Mouse (Mus musculus): ENCODE data around the gene Srbd1.
A peak's percentile ranks its signal among the peaks of the same experiment; 100 is the strongest.

The Srbd1 gene

DNA sequence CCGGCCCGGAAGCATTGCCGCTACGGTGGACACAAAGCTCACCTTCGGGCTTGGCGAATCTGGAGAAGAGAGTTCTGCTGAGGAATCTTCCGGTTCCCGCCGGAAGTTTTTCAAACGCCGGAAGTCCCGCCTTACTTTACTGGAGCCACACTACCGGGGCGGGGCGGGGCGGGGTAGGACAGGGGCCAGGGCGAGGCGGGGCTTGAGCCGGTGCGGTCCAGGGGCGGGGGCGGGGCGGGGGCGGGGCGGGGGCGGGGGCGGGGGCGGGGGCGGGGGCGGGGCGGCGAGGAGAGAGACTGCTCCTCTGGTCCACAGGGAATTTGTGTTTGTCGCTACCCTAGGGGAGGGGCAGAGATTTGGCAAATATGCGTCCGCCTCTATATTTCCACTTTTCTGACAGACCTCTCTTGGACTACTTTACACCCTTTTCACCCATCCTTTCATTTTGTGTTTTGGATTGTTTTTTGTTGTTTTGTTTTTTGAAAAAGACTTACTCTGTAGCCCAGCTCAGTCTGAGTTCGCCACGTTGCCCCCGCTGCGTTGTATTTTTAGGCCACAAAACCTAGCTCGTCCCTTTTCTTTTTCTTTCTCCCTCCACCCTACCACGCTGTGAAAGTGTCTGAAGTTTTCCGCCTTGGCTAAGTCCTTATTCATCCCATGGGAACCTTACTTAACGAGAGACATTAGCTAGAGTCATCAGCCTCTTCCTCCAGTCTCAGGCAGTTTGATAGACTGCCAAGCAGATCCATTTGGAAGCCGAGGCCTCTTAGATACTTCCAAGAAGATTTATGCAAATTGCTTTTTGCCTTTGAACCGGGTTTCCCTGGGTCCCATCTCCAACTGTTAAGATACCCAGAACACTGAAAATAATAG, at the start of gene Srbd1:
Srbd1 (minus strand) TSS at position 97 of the 873 bp plus-strand sequence.
- DNase-seq (ENCODE audit: low spot score in 2 of 2), result peak; percentile 73 to 85

DNA sequence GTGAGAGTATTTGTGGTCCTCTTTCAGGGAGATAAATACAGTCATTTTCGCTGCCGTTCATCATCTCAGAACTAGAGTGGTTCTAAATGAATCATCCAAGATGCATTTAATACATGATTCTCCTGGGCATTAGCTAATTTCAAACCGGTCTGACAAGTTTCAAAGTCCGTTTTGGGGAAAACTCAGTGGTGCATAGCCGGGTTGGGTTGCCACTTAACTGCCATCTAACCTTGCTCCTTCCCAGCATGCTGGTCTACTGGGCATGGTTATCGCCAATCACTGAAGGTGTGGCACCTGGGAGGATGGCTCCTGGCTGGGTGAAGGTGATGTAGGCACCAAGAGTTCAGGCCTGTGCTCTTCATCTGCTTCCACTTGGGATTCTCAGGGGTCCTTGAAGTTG, 49.0 kb upstream of the Srbd1 start:
- no peak for DNase-seq (ENCODE audit: low spot score in 2 of 2)

- no peak for DNase-seq (ENCODE audit: low spot score in 2 of 2)
Observed at GRCm38 (mm10) chr17:86187777-86188176, 42.8 kb upstream of the Srbd1 start.

DNA sequence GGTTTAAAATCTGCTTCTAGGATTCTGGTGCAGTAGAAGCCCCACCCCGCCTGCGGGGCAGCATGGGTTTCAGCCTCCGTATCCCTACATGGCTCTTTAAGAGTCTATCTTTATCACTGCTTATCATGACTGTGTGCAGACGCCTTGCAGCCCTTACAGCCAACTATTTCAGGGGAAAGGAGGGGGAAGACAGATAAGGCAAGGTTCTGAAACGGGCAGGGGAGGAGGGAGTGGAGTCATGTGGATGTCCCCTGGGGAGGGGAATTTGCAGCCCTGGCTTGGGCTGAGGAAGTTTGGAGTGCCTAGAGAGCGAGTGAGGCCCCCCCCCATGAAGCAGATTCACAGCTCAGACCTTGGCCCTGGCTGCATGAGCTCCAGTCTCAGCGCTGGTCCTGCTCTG, 40.6 kb upstream of the Srbd1 start:
- DNase-seq (ENCODE audit: low spot score in 2 of 2), result no peak

DNA sequence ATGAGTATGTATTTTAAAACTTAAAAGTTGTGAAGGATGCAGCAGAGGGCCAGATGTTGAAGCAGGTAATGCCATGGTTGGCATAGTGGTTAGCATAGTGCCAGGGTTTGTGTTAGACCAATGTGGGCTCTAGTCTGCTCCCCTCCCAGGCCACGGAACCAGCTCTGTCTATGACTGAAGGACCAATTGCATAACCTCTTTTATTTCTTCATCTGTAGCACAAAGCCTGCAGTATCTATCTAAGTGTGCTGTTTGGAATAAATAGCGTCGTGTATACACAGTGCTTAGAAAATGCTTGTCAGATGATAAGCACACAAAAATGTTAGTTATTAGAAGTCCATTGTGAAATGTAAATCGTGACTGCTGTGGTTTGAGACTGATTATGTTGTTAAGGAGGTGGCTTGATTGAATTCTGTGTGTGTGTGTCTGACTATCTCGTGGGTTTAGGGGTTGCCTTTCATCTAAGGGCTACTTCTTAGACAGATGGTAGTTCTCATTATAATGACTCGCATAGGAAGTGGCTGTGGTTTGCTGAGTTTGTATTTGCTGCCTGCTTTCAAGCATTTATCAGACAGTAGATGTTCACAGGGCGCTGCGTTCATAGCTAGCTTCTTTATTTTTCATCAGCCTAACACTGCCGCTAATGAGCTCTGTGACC, 39.7 kb upstream of the Srbd1 start:
- no peak for DNase-seq (ENCODE audit: low spot score in 2 of 2)

- DNase-seq (ENCODE audit: low spot score in 2 of 2), result no peak
Observed at GRCm38 (mm10) chr17:86183788-86184187, 38.8 kb upstream of the Srbd1 start.

GRCm38 (mm10) chr17:86176722-86177121, 31.7 kb upstream of the Srbd1 start:
- no peak for DNase-seq (ENCODE audit: low spot score in 2 of 2)

DNA sequence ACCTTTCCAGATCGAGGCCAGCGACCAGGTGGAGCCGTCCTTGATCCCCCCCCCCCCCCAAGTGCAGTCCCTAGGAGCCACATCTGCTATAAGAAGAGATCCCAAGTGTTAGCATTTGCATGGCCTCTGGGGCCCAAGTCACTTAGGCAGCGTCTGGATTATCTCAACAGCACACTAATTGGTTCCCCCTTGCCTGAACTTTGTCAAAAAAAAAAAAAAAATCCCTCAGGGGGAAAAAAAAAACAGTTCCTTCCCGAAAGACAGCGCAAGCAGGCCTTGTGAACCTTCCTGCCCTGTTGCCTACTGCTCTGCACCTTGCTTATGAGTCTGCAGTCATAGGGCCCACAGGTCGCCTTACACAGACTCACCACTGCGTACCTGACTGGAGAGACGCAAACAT, 30.5 kb upstream of the Srbd1 start:
- no peak for DNase-seq (ENCODE audit: low spot score in 2 of 2)

DNA sequence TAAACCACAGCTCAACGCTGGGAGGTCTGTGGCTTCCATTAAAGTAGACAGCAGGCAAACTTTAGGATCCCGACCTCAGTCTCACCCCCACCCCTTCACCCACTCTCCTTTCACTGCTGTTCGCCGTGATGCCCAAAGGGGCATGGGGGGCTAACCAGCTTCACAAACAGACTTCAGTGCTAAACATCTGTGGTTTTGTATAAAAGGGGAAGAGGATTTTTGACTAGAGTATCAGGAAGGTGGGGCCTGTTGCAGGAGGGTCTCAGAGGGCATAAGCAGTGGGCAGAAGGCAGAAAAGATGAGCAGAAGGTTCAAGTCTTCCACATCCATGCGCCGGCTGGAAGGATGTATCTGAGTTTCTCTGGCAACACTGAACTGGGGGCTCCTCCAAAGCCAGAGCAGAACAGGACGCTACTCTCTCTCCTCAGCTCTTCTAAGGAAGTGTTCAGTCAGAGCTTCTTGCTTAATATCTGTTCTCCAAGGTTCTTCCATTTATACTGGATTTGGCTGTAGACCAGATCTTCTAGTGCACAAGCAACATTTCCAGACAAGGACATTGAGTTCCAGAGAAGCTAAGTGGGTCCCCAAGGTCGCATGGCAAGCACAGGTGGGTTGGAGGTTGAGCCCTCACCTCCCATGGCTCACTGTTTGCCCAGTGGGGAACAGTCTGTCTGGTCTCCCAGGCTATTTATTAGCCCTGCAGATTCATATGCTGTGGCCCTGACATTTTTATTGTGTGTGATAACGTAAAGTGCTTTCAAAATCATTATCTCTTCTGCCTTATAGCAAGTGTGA, 25.4 kb upstream of the Srbd1 start:
- DNase-seq (ENCODE audit: low spot score in 2 of 2), result no peak

DNA sequence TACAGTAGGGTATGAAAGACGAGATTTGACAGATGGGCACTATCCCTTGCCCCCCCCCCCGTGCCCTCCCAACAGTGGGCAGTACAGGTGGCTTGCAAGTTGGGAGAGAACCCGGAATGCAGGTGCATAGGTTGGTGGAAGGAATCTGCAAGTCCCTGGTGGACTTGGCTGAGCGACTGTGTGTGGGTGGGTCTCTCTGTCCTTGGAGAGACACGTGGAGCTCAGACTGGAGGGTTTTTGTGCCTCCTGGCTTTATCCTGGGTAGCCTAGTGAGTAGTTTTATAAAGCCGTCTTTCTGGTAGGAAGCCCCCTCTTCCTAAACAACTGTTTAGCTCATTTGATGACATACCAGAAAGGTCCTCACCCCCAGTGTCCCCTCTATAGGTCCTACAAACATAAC, 24.1 kb upstream of the Srbd1 start:
- DNase-seq (ENCODE audit: low spot score in 2 of 2), result no peak

DNA sequence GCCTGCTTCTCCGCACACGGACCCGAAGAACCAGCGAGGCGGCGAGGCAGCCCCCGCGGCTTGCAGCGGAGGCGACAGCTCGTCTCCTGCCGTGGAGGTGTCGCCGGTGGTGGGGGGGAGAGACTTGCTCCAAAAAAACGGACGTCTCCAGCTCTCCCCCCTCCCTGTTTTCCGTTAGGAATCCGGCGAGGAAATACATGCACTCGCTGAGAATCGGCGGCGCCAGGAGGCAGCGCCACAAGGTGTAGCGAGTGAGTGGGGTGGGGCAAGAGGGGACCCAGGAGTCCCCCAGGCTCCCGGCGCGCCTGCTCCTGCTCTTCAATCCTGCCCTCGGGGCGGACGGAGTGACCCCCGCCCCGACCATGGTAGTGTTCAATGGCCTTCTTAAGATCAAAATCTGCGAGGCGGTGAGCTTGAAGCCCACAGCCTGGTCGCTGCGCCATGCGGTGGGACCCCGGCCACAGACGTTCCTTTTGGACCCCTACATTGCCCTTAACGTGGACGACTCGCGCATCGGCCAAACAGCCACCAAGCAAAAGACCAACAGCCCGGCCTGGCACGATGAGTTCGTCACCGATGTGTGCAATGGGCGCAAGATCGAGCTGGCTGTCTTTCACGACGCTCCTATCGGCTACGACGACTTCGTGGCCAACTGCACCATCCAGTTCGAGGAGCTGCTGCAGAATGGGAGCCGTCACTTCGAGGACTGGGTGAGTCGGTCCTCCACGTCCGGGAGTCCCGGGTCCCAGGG, 23.4 kb upstream of the Srbd1 start:
- DNase-seq (ENCODE audit: low spot score in 2 of 2), result peak; percentile 50 to 54

DNA sequence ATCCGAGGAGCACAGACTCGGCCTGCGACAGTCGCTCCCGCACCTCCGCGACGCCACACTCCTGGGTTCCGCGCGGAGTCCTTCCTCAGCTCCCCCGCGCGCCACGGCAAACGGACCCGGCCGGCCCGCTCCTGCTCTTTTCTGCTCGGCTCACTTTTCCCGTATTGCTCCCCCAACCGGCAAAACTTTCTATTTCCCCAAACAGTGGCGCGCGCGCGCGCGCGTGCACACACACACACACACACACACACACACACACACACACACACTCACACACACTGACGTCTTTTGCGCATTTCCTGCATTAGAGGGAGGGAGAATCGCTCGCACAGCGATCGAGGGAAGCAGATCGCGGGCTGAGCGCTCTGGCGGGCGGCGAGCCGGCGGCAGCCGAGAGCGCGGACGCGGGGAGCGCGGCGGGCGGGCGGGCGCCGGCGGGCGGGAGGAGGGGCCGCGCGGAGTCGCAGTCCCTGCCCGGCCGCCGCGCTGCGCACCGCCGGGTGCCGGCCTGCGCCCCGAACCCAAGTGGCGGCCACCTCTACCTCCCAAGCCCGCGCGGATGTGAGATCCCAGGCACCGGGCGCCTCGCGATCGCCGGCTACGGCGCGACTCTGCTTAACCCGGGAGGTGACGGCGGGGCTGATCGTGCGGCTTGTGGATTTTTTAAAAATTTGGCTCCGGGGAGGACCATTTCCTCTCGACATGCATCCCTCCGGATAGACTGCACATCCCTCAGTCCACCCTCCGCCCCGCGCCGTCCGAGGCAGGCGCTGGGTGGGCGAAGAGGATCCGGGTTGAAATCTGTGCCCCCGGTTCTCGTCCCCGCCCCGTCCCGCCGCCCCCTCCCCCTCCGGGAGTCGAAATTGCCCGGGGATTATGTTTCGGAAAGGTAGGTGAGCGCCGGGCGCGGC, 22.6 kb upstream of the Srbd1 start, which contains the start of gene Prkce:
Prkce (plus strand) TSS at position 466 of the 911 bp plus-strand sequence.
- DNase-seq (ENCODE audit: low spot score in 2 of 2), result peak; percentile 60 to 77

- DNase-seq (ENCODE audit: low spot score in 2 of 2), result peak; percentile 52 to 65
Observed at GRCm38 (mm10) chr17:86166567-86167319, 21.8 kb upstream of the Srbd1 start.

GRCm38 (mm10) chr17:86166051-86166566, 21.1 kb upstream of the Srbd1 start:
- DNase-seq (ENCODE audit: low spot score in 2 of 2), result no peak

DNA sequence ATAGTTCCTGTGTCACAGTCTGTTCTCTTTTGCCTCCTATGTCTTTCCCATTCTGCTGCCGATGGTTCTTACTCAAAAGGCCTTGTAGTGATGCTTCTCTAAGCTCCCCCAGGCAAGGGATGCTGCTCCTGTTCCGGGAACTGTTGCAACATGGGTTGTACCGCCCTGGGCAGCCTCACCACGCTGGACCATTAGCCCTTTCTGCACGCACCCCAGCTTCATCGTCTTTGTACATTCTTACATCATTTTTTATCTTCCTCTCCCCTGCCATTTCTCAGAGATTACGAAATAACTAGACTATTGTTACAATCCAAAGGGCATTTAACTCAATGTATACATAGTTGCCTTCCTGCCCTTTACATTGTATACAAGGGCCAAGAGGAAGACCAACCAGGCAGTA, 19.4 kb upstream of the Srbd1 start:
- DNase-seq (ENCODE audit: low spot score in 2 of 2), result no peak

DNA sequence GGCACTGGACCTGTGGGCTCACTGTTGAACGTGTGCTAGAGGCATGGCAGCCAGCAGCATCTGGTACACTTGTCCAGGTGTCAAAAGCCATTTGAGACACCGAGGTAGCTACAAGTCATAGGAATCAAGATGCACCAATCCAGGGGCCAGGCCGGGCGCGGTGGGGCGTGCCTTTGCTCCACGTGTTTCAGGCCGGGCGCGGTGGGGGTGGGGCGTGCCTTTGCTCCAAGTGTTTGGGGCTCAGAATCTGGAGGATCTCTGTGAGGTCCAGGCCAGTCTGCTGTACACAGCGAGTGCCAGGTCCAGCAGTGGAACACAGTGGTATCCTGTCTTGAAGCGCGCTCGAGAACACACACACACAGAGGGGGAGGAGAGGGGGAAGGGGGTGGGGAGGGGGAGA, 17.7 kb upstream of the Srbd1 start:
- no peak for DNase-seq (ENCODE audit: low spot score in 2 of 2)

- no peak for DNase-seq (ENCODE audit: low spot score in 2 of 2)
Observed at GRCm38 (mm10) chr17:86156999-86157398, 12.0 kb upstream of the Srbd1 start.

DNA sequence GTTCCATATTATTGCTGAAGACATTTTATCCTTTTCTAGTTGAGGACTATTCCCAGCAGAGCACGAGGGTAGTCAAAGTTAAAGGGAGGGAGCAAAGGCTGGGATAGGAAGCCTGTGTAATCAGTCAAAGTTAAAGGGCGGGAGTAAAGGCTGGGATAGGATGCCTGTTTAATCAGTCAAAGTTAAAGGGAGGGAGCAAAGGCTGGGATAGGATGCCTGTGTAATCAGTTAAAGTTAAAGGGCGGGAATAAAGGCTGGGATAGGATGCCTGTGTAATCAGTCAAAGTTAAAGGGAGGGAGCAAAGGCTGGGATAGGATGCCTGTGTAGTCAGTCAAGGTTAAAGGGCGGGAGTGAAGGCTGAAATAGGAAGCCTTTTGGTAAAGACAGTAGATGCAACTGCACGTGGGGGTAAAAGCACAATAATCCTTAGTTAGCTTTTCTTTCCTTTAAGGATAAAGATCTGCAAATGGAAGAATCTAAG, 5.9 kb upstream of the Srbd1 start:
- DNase-seq (ENCODE audit: low spot score in 2 of 2), result peak; percentile 56 to 62

GRCm38 (mm10) chr17:86149726-86150125, 4.8 kb upstream of the Srbd1 start:
- DNase-seq (ENCODE audit: low spot score in 2 of 2), result no peak
